Mouse (Mus musculus): ENCODE measurements around the gene Prkrip1.

DNA sequence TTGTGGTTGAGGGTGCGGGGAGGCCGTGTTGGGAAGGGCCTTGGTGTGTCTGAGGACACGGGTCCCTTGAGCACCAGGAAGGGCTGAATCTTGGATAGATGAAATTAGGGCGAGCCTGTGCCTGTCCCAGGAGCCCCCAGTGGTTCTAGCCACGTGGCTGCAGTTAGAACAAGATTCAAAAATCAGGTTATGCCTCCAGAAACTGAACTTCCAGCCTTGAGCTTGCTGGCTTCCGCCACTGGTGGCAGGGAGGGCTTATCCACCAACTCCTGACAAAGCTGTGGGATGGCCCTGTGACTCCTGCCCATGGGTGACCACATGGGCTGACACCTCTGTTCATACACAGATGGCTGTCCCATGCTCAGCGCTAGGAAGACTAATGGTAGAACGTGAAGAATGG, 51.1 kb downstream of the Prkrip1 start:
- TF ChIP-seq CTCF (IDR thresholded peaks at IDR 0.05; ENCODE audit: low read depth) (no peak), EP300 (optimal IDR thresholded peaks at IDR 0.05) (no peak)
